In genomic region chr12:8935349-8935748, GRCm38 (mm10) we compare ENCODE assay signal across 12 mouse cellular contexts. TPM values are rescaled to one million over a fixed set of nuclear protein-coding genes. Genes with fewer than 3 reads are reported as not detected.
DNase-seq lines count a peak whose midpoint lies in the region; ATAC-seq lines count a peak whose summit lies in the region.
"Had no signal": no experiment of that assay in that cellular context is flagged by ENCODE, and none has a peak within 500 bp of the region (broad histone marks: within the 10 kb centered on the region; RNA-seq: fewer than 3 reads in every experiment).

No protein-coding gene starts in this region.

- 76% methylated on average over 5 of the region's 5 CpGs for WGBS in heart, embryonic 11.5 days (ENCODE audit: insufficient replicate concordance)
- WGBS in kidney, embryonic 16.5 days = 34% methylated on average over 5 of the region's 5 CpGs
- WGBS in forebrain, embryonic 15.5 days = 84% methylated on average over 5 of the region's 5 CpGs

- H3K27me3 ChIP-seq in heart, embryonic 11.5 days (ENCODE audit: control insufficient read depth, insufficient read depth, low read length) = no peaks in the 10 kb centered on the region
- H3K27me3 ChIP-seq in kidney, embryonic 16.5 days (ENCODE audit: insufficient read depth, low read length) = no peaks in the 10 kb centered on the region
- no peaks in the 10 kb centered on the region for H3K27me3 ChIP-seq in forebrain, embryonic 15.5 days
- H3K27me3 ChIP-seq: CH12.LX had no signal

- ATAC-seq in heart, embryonic 11.5 days (replicated peaks; ENCODE audit: insufficient number of reproducible peaks, low FRiP score, low TSS enrichment) = no peak
- peak; percentile 89; the same call in 1 of the 2 replicates for ATAC-seq in kidney, embryonic 16.5 days (ENCODE audit: low FRiP score, low TSS enrichment)
- ATAC-seq in forebrain, embryonic 15.5 days (replicated peaks) = no peak
- ATAC-seq: inflammation-experienced regulatory T-cells, adult 6 months had no signal

- no peak overlapping the region; the same call in 1 of the 2 replicates for H3K9ac ChIP-seq in heart, embryonic 11.5 days (ENCODE audit: low read depth, low read length)
- H3K9ac ChIP-seq in kidney, embryonic 16.5 days (replicated peaks; ENCODE audit: low read length) = no peak overlapping the region
- H3K9ac ChIP-seq in forebrain, embryonic 15.5 days (replicated peaks) = no peak overlapping the region

- peaks cover 26% of the 10 kb centered on the region for H3K36me3 ChIP-seq in heart, embryonic 11.5 days (ENCODE audit: control insufficient read depth, insufficient read depth, low read length)
- H3K36me3 ChIP-seq in kidney, embryonic 16.5 days (ENCODE audit: insufficient read depth, low read length) = peaks cover 54% of the 10 kb centered on the region
- H3K36me3 ChIP-seq in forebrain, embryonic 15.5 days = peaks cover 61% of the 10 kb centered on the region

- H3K4me1 ChIP-seq in heart, embryonic 11.5 days (ENCODE audit: control insufficient read depth, insufficient read depth, low read length) = peaks cover 7% of the 10 kb centered on the region; the same call in 1 of the 2 replicates
- peaks cover 11% of the 10 kb centered on the region for H3K4me1 ChIP-seq in kidney, embryonic 16.5 days (ENCODE audit: insufficient read depth, low read length)
- peaks cover 9% of the 10 kb centered on the region for H3K4me1 ChIP-seq in forebrain, embryonic 15.5 days

- no peak overlapping the region for H3K4me3 ChIP-seq in heart, embryonic 11.5 days (ENCODE audit: low read depth, low read length)
- no peak overlapping the region for H3K4me3 ChIP-seq in kidney, embryonic 16.5 days (ENCODE audit: low read length)
- H3K4me3 ChIP-seq in forebrain, embryonic 15.5 days = no peak overlapping the region

- H3K27ac ChIP-seq in heart, embryonic 11.5 days (ENCODE audit: low read depth, low read length) = no peak overlapping the region
- H3K27ac ChIP-seq in kidney, embryonic 16.5 days (ENCODE audit: low read length) = 0 out of 2 replicates have a peak overlapping the region, but pooled peaks have one; percentile 40
- no peak overlapping the region for H3K27ac ChIP-seq in forebrain, embryonic 15.5 days (replicated peaks)

- H3K4me2 ChIP-seq in heart, embryonic 11.5 days = no peak overlapping the region
- H3K4me2 ChIP-seq in kidney, embryonic 16.5 days (replicated peaks; ENCODE audit: low read depth, low read length) = no peak overlapping the region
- no peak overlapping the region for H3K4me2 ChIP-seq in forebrain, embryonic 15.5 days (replicated peaks)

- peak; percentile 48 to 61 for DNase-seq in heart, adult 18-20 months
- DNase-seq in MN1 (ENCODE audit: low spot score) = peak; percentile 80
- peak; percentile 81 for DNase-seq in fibroblast of lung, adult 2 months (ENCODE audit: low read depth)
- DNase-seq in retina, postnatal 1 day = no peak
- no peak for DNase-seq in right cerebral cortex, postnatal 14 days
- DNase-seq: left cerebral cortex, postnatal 4 days had no signal

- H3K9me3 ChIP-seq in heart, embryonic 11.5 days (replicated peaks; ENCODE audit: control insufficient read depth, low read length) = no peaks in the 10 kb centered on the region
- H3K9me3 ChIP-seq in kidney, embryonic 16.5 days (ENCODE audit: low read length) = no peaks in the 10 kb centered on the region
- no peaks in the 10 kb centered on the region for H3K9me3 ChIP-seq in forebrain, embryonic 15.5 days

RNA-seq across cellular contexts. Expression of gene Matn3, which starts 12.4 kb away (rescaled TPM):
- not detected for total RNA-seq in heart, adult 18-20 months (2021)
- 0.67 and 1.3 TPM in 2 replicates for polyA plus RNA-seq in heart, embryonic 11.5 days (2014; fragmentation: Nextera tagmentation; extraction: Ambion mirVana)
- polyA plus RNA-seq in kidney, embryonic 16.5 days (2015; fragmentation: Nextera tagmentation; extraction: Ambion mirVana) = 0.53 and 0.57 TPM in 2 replicates
- polyA plus RNA-seq in forebrain, embryonic 15.5 days (2015; fragmentation: Nextera tagmentation; extraction: Ambion mirVana) = 0.08 and 0.10 TPM in 2 replicates
- total RNA-seq: CH12.LX; megakaryocyte progenitor cell, adult 5-6 weeks had no signal
- polyA plus RNA-seq: inflammation-experienced regulatory T-cells, adult 6 months had no signal

RNA-seq across cellular contexts. Expression of gene Laptm4a, which starts 13.9 kb away (rescaled TPM):
- total RNA-seq in heart, adult 18-20 months (2021) = 100 to 1,000 TPM; 366 to 407 TPM
- polyA plus RNA-seq in heart, embryonic 11.5 days (2014; fragmentation: Nextera tagmentation; extraction: Ambion mirVana) = 125 and 268 TPM in 2 replicates
- 327 and 343 TPM in 2 replicates for polyA plus RNA-seq in kidney, embryonic 16.5 days (2015; fragmentation: Nextera tagmentation; extraction: Ambion mirVana)
- 258 and 292 TPM in 2 replicates for polyA plus RNA-seq in forebrain, embryonic 15.5 days (2015; fragmentation: Nextera tagmentation; extraction: Ambion mirVana)

RNA-seq across cellular contexts. Expression of gene Wdr35, which starts 38.3 kb away (rescaled TPM):
- 10 to 100 TPM; 10.2 to 10.5 TPM for total RNA-seq in heart, adult 18-20 months (2021)
- polyA plus RNA-seq in heart, embryonic 11.5 days (2014; fragmentation: Nextera tagmentation; extraction: Ambion mirVana) = 12.5 and 14.5 TPM in 2 replicates
- 21.0 and 22.3 TPM in 2 replicates for polyA plus RNA-seq in kidney, embryonic 16.5 days (2015; fragmentation: Nextera tagmentation; extraction: Ambion mirVana)
- polyA plus RNA-seq in forebrain, embryonic 15.5 days (2015; fragmentation: Nextera tagmentation; extraction: Ambion mirVana) = 23.5 and 24.4 TPM in 2 replicates

Comparison
In these comparisons a context has a peak if more than half of its experiments do, and no peak if none do; other contexts are left out.
1. DNase-seq: peak in heart, adult 18-20 months (2 of 2), MN1 (single experiment) and fibroblast of lung, adult 2 months (single experiment); none in retina, postnatal 1 day (single experiment) and right cerebral cortex, postnatal 14 days (single experiment).